Mouse (Mus musculus): ENCODE results near the gene Itga9. TPM values are rescaled to one million over a fixed set of nuclear protein-coding genes. Genes with fewer than 3 reads are reported as not detected.
A peak's percentile ranks its signal among the peaks of the same experiment; 100 is the strongest.

The Itga9 gene
- polyA plus RNA-seq, 1 experiment from 2014 or later = 6.6 TPM

- Histone ChIP-seq H3K4me2 (no peak overlapping the region), H3K27ac (no peak overlapping the region), H3K27me3 (replicated peaks) (no peaks in the 10 kb centered on the region), H3K9ac (no peak overlapping the region), H3K4me3 (no peak overlapping the region), H3K4me1 (no peaks in the 10 kb centered on the region), H3K36me3 (peaks cover 4% of the 10 kb centered on the region; the same call in 1 of the 2 replicates), H3K9me3 (replicated peaks) (0 out of 2 replicates have a peak, but pooled peaks cover 1% of the 10 kb centered on the region)
- no peak for ATAC-seq
- WGBS (ENCODE audit: insufficient replicate concordance) = 72% methylated on average over 7 of the region's 7 CpGs
Observed at GRCm38 (mm10) chr9:118658159-118658558, 51.7 kb downstream of the Itga9 start.

- WGBS (ENCODE audit: insufficient replicate concordance) = 64% methylated on average over 5 of the region's 5 CpGs
- Histone ChIP-seq H3K9ac (no peak overlapping the region), H3K9me3 (replicated peaks) (no peaks in the 10 kb centered on the region), H3K4me3 (no peak overlapping the region), H3K27ac (no peak overlapping the region), H3K4me2 (no peak overlapping the region), H3K36me3 (peaks cover 2% of the 10 kb centered on the region; the same call in 1 of the 2 replicates), H3K4me1 (no peaks in the 10 kb centered on the region), H3K27me3 (replicated peaks) (no peaks in the 10 kb centered on the region)
- no peak for ATAC-seq
Observed at GRCm38 (mm10) chr9:118659809-118660208, 53.3 kb downstream of the Itga9 start.

GRCm38 (mm10) chr9:118660259-118660658 lies 53.8 kb downstream of the Itga9 start:
- Histone ChIP-seq H3K27me3 (replicated peaks) (no peaks in the 10 kb centered on the region), H3K4me3 (no peak overlapping the region), H3K9ac (no peak overlapping the region), H3K36me3 (peaks cover 2% of the 10 kb centered on the region; the same call in 1 of the 2 replicates), H3K27ac (no peak overlapping the region), H3K4me1 (no peaks in the 10 kb centered on the region), H3K4me2 (no peak overlapping the region), H3K9me3 (replicated peaks) (no peaks in the 10 kb centered on the region)
- 72% methylated on average over 7 of the region's 7 CpGs for WGBS (ENCODE audit: insufficient replicate concordance)
- no peak for ATAC-seq

- no peak overlapping the region for H3K4me2 ChIP-seq
- peaks cover 2% of the 10 kb centered on the region; the same call in 1 of the 2 replicates for H3K36me3 ChIP-seq
- 65% methylated on average over 8 of the region's 8 CpGs for WGBS (ENCODE audit: insufficient replicate concordance)
- no peaks in the 10 kb centered on the region for H3K9me3 ChIP-seq (replicated peaks)
- H3K9ac ChIP-seq = no peak overlapping the region
- no peaks in the 10 kb centered on the region for H3K4me1 ChIP-seq
- no peak for ATAC-seq
- H3K27me3 ChIP-seq (replicated peaks) = no peaks in the 10 kb centered on the region
- H3K4me3 ChIP-seq = no peak overlapping the region
- no peak overlapping the region for H3K27ac ChIP-seq
Observed at GRCm38 (mm10) chr9:118662026-118662425, 55.5 kb downstream of the Itga9 start.

- Histone ChIP-seq H3K9ac (no peak overlapping the region), H3K36me3 (peaks cover 2% of the 10 kb centered on the region; the same call in 1 of the 2 replicates), H3K27ac (no peak overlapping the region), H3K9me3 (replicated peaks) (no peaks in the 10 kb centered on the region), H3K4me3 (no peak overlapping the region), H3K4me2 (no peak overlapping the region), H3K27me3 (replicated peaks) (no peaks in the 10 kb centered on the region), H3K4me1 (no peaks in the 10 kb centered on the region)
- ATAC-seq = no peak
- WGBS (ENCODE audit: insufficient replicate concordance) = 74% methylated on average over 10 of the region's 10 CpGs
Observed at GRCm38 (mm10) chr9:118662476-118662875, 56.0 kb downstream of the Itga9 start.

GRCm38 (mm10) chr9:118663938-118664337 lies 57.4 kb downstream of the Itga9 start:
- Histone ChIP-seq H3K27ac (no peak overlapping the region), H3K27me3 (replicated peaks) (no peaks in the 10 kb centered on the region), H3K9ac (no peak overlapping the region), H3K4me3 (no peak overlapping the region), H3K4me2 (no peak overlapping the region), H3K9me3 (replicated peaks) (no peaks in the 10 kb centered on the region), H3K36me3 (peaks cover 2% of the 10 kb centered on the region; the same call in 1 of the 2 replicates), H3K4me1 (no peaks in the 10 kb centered on the region)
- WGBS (ENCODE audit: insufficient replicate concordance) = 72% methylated on average over 6 of the region's 6 CpGs
- no peak for ATAC-seq

GRCm38 (mm10) chr9:118666069-118666468 lies 59.6 kb downstream of the Itga9 start:
- no peak overlapping the region for H3K9ac ChIP-seq
- H3K4me2 ChIP-seq = no peak overlapping the region
- ATAC-seq = no peak
- peaks cover 2% of the 10 kb centered on the region; the same call in 1 of the 2 replicates for H3K36me3 ChIP-seq
- H3K4me1 ChIP-seq = no peaks in the 10 kb centered on the region
- 52% methylated on average over 3 of the region's 3 CpGs for WGBS (ENCODE audit: insufficient replicate concordance)
- no peak overlapping the region for H3K4me3 ChIP-seq
- H3K9me3 ChIP-seq (replicated peaks) = no peaks in the 10 kb centered on the region
- no peak overlapping the region for H3K27ac ChIP-seq
- no peaks in the 10 kb centered on the region for H3K27me3 ChIP-seq (replicated peaks)

- Histone ChIP-seq H3K9me3 (replicated peaks) (no peaks in the 10 kb centered on the region), H3K4me1 (no peaks in the 10 kb centered on the region), H3K27me3 (replicated peaks) (no peaks in the 10 kb centered on the region), H3K36me3 (no peaks in the 10 kb centered on the region), H3K9ac (no peak overlapping the region), H3K4me2 (no peak overlapping the region), H3K4me3 (no peak overlapping the region), H3K27ac (no peak overlapping the region)
- WGBS (ENCODE audit: insufficient replicate concordance) = 50% methylated on average over 3 of the region's 3 CpGs
- no peak for ATAC-seq
Observed at GRCm38 (mm10) chr9:118669696-118670095, 63.2 kb downstream of the Itga9 start.

GRCm38 (mm10) chr9:118674277-118674676 lies 67.8 kb downstream of the Itga9 start:
- no peak overlapping the region for H3K4me2 ChIP-seq
- H3K27ac ChIP-seq = no peak overlapping the region
- H3K9ac ChIP-seq = no peak overlapping the region
- H3K36me3 ChIP-seq = no peaks in the 10 kb centered on the region
- H3K9me3 ChIP-seq (replicated peaks) = no peaks in the 10 kb centered on the region
- no peak overlapping the region for H3K4me3 ChIP-seq
- ATAC-seq = 0 out of 2 replicates have a peak, but pooled peaks have one; percentile 50
- WGBS (ENCODE audit: insufficient replicate concordance) = 16% methylated on average over 12 of the region's 12 CpGs
- H3K27me3 ChIP-seq (replicated peaks) = peaks cover 6% of the 10 kb centered on the region; the same call in 1 of the 2 replicates
- peaks cover 16% of the 10 kb centered on the region for H3K4me1 ChIP-seq

GRCm38 (mm10) chr9:118674761-118675160 lies 68.3 kb downstream of the Itga9 start:
- Histone ChIP-seq H3K4me2 (no peak overlapping the region), H3K4me3 (no peak overlapping the region), H3K27ac (no peak overlapping the region), H3K36me3 (no peaks in the 10 kb centered on the region), H3K9me3 (replicated peaks) (no peaks in the 10 kb centered on the region), H3K27me3 (replicated peaks) (peaks cover 6% of the 10 kb centered on the region; the same call in 1 of the 2 replicates), H3K4me1 (peaks cover 16% of the 10 kb centered on the region), H3K9ac (no peak overlapping the region)
- 72% methylated on average over 19 of the region's 22 CpGs for WGBS (ENCODE audit: insufficient replicate concordance)
- ATAC-seq = no peak

GRCm38 (mm10) chr9:118675573-118676170 lies 69.2 kb downstream of the Itga9 start:
- Histone ChIP-seq H3K4me2 (no peak overlapping the region), H3K36me3 (no peaks in the 10 kb centered on the region), H3K9me3 (replicated peaks) (no peaks in the 10 kb centered on the region), H3K9ac (no peak overlapping the region), H3K27ac (no peak overlapping the region), H3K27me3 (replicated peaks) (peaks cover 6% of the 10 kb centered on the region; the same call in 1 of the 2 replicates), H3K4me3 (no peak overlapping the region), H3K4me1 (peaks cover 16% of the 10 kb centered on the region)
- 69% methylated on average over 8 of the region's 8 CpGs for WGBS (ENCODE audit: insufficient replicate concordance)
- 0 out of 2 replicates have a peak, but pooled peaks have one; percentile 17 for ATAC-seq

- no peaks in the 10 kb centered on the region for H3K36me3 ChIP-seq
- no peaks in the 10 kb centered on the region for H3K9me3 ChIP-seq (replicated peaks)
- H3K4me3 ChIP-seq = no peak overlapping the region
- H3K9ac ChIP-seq = no peak overlapping the region
- ATAC-seq = no peak
- H3K27me3 ChIP-seq (replicated peaks) = peaks cover 6% of the 10 kb centered on the region; the same call in 1 of the 2 replicates
- H3K4me2 ChIP-seq = no peak overlapping the region
- WGBS (ENCODE audit: insufficient replicate concordance) = 69% methylated on average over 8 of the region's 8 CpGs
- no peak overlapping the region for H3K27ac ChIP-seq
- peaks cover 16% of the 10 kb centered on the region for H3K4me1 ChIP-seq
Observed at GRCm38 (mm10) chr9:118676692-118677091, 70.2 kb downstream of the Itga9 start.
